Mouse (Mus musculus) testis, adult 2 months (tissue): ENCODE data around the gene Cnga1.

Experiments used
- CTCF ChIP-seq: fragments of 200-500 bp; IDR thresholded peaks from 2 replicates; pipeline ENCODE4 v1.5.1; 2012; ENCODE audit warnings: low read depth, mild to moderate bottlenecking, inconsistent platforms, low read length, moderate library complexity; ENCODE audit not compliant: control insufficient read depth, insufficient read depth, insufficient replicate concordance
- POLR2A ChIP-seq: fragments of 200-500 bp; IDR thresholded peaks from 2 replicates; pipeline ENCODE4 v1.6.1; 2012; ENCODE audit warnings: low read depth, mild to moderate bottlenecking, inconsistent platforms, low read length, moderate library complexity; ENCODE audit not compliant: control insufficient read depth

GRCm38 (mm10) chr5:72643655-72644054, 420 bp downstream of the Cnga1 start:
- no peak for TF ChIP-seq CTCF
- TF ChIP-seq POLR2A: no peak
